Mouse (Mus musculus) heart, postnatal 36 days (tissue): ENCODE data around the gene Coro1b. TPM values are rescaled to one million over a fixed set of nuclear protein-coding genes. Genes with fewer than 3 reads are reported as not detected.

Experiments used
- total RNA-seq, 2 experiments: library from RNA; stranded (reverse); gene quantifications; 2 replicates each; pipeline ENCODE4 v1.2.3; 2021

Coro1b gene
- total RNA-seq, 2 experiments from 2014 or later, result 52.4 to 55.6 TPM

Other genes with a start within 250 kb of the Coro1b start
- 10 to 100 TPM in 1 of 2 experiments, 1 to 10 TPM in 1; 9.1 to 17.7 TPM for gene Tcirg1, start 241.5 kb upstream of the Coro1b start, total RNA-seq
- 100 to 1,000 TPM; 508 to 532 TPM for gene Ndufs8, start 235.8 kb upstream of the Coro1b start, total RNA-seq
- gene Aldh3b1, start 218.8 kb upstream of the Coro1b start, total RNA-seq, result 1 to 10 TPM; 1.5 to 1.6 TPM
- 10 to 100 TPM; 16.9 to 20.6 TPM for gene Unc93b1, start 213.4 kb upstream of the Coro1b start, total RNA-seq
- under 1 TPM; 0.38 to 0.56 TPM for gene Aldh3b3, start 190.0 kb upstream of the Coro1b start, total RNA-seq
- gene Aldh3b2, start 176.3 kb upstream of the Coro1b start, total RNA-seq, result under 1 TPM in 1 of 2 experiments, not detected in 1; 0.39 TPM
- gene Acy3, start 162.0 kb upstream of the Coro1b start, total RNA-seq, result 10 to 100 TPM; 22.8 to 24.4 TPM
- not detected for gene Tbx10, start 155.9 kb upstream of the Coro1b start, total RNA-seq
- gene Nudt8, start 148.0 kb upstream of the Coro1b start, total RNA-seq, result 100 to 1,000 TPM; 126 to 140 TPM
- gene Gm49405, start 148.0 kb upstream of the Coro1b start, total RNA-seq, result 1 to 10 TPM; 1.3 to 1.4 TPM
- gene Doc2g, start 145.3 kb upstream of the Coro1b start, total RNA-seq, result 100 to 1,000 TPM; 174 to 196 TPM
- 1,000 to 10,000 TPM; 1,111 to 1,164 TPM for gene Ndufv1, start 135.8 kb upstream of the Coro1b start, total RNA-seq
- gene Gstp1, start 110.6 kb upstream of the Coro1b start, total RNA-seq, result 100 to 1,000 TPM; 339 to 350 TPM
- gene Gstp2, start 102.6 kb upstream of the Coro1b start, total RNA-seq, result 100 to 1,000 TPM; 120 to 124 TPM
- gene Gstp3, start 89.0 kb upstream of the Coro1b start, total RNA-seq, result not detected
- gene Cabp2, start 67.0 kb upstream of the Coro1b start, total RNA-seq, result not detected
- 10 to 100 TPM; 35.3 to 39.1 TPM for gene Cdk2ap2, start 51.4 kb upstream of the Coro1b start, total RNA-seq
- 10 to 100 TPM; 20.7 to 22.9 TPM for gene Pitpnm1, start 48.6 kb upstream of the Coro1b start, total RNA-seq
- 10 to 100 TPM; 56.8 to 64.0 TPM for gene Aip, start 22.8 kb upstream of the Coro1b start, total RNA-seq
- not detected for gene Gpr152, start 8.8 kb upstream of the Coro1b start, total RNA-seq
- under 1 TPM in 1 of 2 experiments, not detected in 1; 0.19 TPM for gene Cabp4, start 4.6 kb upstream of the Coro1b start, total RNA-seq
- gene Ptprcap, start 5.0 kb downstream of the Coro1b start, total RNA-seq, result 1 to 10 TPM; 1.1 to 1.3 TPM
- gene Rps6kb2, start 14.7 kb downstream of the Coro1b start, total RNA-seq, result 10 to 100 TPM; 16.4 to 18.8 TPM
- 10 to 100 TPM; 29.4 to 33.7 TPM for gene Carns1, start 26.9 kb downstream of the Coro1b start, total RNA-seq
- gene Tbc1d10c, start 42.7 kb downstream of the Coro1b start, total RNA-seq, result 10 to 100 TPM in 1 of 2 experiments, 1 to 10 TPM in 1; 6.6 to 11.1 TPM
- 100 to 1,000 TPM; 326 to 332 TPM for gene Ppp1ca, start 43.4 kb downstream of the Coro1b start, total RNA-seq
- gene Rad9a, start 53.0 kb downstream of the Coro1b start, total RNA-seq, result 1 to 10 TPM; 5.2 to 5.3 TPM
- gene Clcf1, start 65.6 kb downstream of the Coro1b start, total RNA-seq, result 1 to 10 TPM in 1 of 2 experiments, under 1 TPM in 1; 0.51 to 1.2 TPM
- not detected for gene AC109138.7, start 65.7 kb downstream of the Coro1b start, total RNA-seq
- 10 to 100 TPM; 11.9 to 13.7 TPM for gene Pold4, start 83.3 kb downstream of the Coro1b start, total RNA-seq
- gene Ssh3, start 120.6 kb downstream of the Coro1b start, total RNA-seq, result 1 to 10 TPM; 7.2 to 8.6 TPM
- gene Ankrd13d, start 134.5 kb downstream of the Coro1b start, total RNA-seq, result under 1 TPM; 0.51 to 0.80 TPM
- 10 to 100 TPM; 47.5 to 50.4 TPM for gene Grk2, start 157.6 kb downstream of the Coro1b start, total RNA-seq
- gene Kdm2a, start 249.7 kb downstream of the Coro1b start, total RNA-seq, result 10 to 100 TPM; 39.4 to 41.1 TPM